Mouse (Mus musculus) CD4-positive helper T cell, adult 2 months (primary cell): ENCODE results near the gene Polg2.
"Not testable (repeated sequence)": the region's sequence is repeated elsewhere in the genome, so short reads cannot be mapped to it uniquely, and the experiment has no call there.

Experiments
- DNase-seq: peaks from one replicate; pipeline ENCODE4 v3.0.0-alpha.2; 2012; ENCODE audit warnings: low read depth, missing footprints, low spot score

Gene Polg2

GRCm38 (mm10) chr11:106727967-106728366 lies 51.4 kb downstream of the Polg2 start:
- no peak for DNase-seq

GRCm38 (mm10) chr11:106724916-106725235 lies 54.5 kb downstream of the Polg2 start:
- DNase-seq, result not testable (repeated sequence)

- no peak for DNase-seq
Observed at GRCm38 (mm10) chr11:106724176-106724915, 55.0 kb downstream of the Polg2 start.

- DNase-seq, result no peak
Observed at GRCm38 (mm10) chr11:106723611-106724125, 55.7 kb downstream of the Polg2 start.

GRCm38 (mm10) chr11:106722831-106723361 lies 56.4 kb downstream of the Polg2 start:
- no peak for DNase-seq

GRCm38 (mm10) chr11:106720379-106720778 lies 59.0 kb downstream of the Polg2 start:
- DNase-seq, result no peak
